Mouse (Mus musculus): ENCODE measurements at regions not wholly inside any gene's neighbourhood (a gene's known extent, or its start where the extent isn't known, plus 50 kb on each side); places are given as distances from the start of the nearest gene placed in this dataset.
"Not testable (repeated sequence)": the region's sequence is repeated elsewhere in the genome, so short reads cannot be mapped to it uniquely, and the experiment has no call there.

GRCm38 (mm10) chr14:53572701-53573100, 681.2 kb downstream of the Dad1 start:
- TF ChIP-seq POLR2A (IDR thresholded peaks at IDR 0.05; ENCODE audit: control insufficient read depth, extremely low read depth, insufficient read depth, low read length, poor library complexity); CTCF (IDR thresholded peaks at IDR 0.05; ENCODE audit: borderline replicate concordance, control insufficient read depth, extremely low read depth, insufficient read depth, low read length, poor library complexity): not testable (repeated sequence)
